Mouse (Mus musculus): ENCODE results near the gene Ier5. TPM values are rescaled to one million over a fixed set of nuclear protein-coding genes. Genes with fewer than 3 reads are reported as not detected.
A peak's percentile ranks its signal among the peaks of the same experiment; 100 is the strongest.

Gene Ier5
- polyA plus RNA-seq, 1 experiment: 9.8 TPM

- Histone ChIP-seq H3K27ac (ENCODE audit: insufficient read depth, low read depth, low read length) (no peak overlapping the region), H3K27me3 (replicated peaks; ENCODE audit: control insufficient read depth, insufficient read depth, low read length) (no peaks in the 10 kb centered on the region), H3K4me3 (ENCODE audit: insufficient read depth, low read depth, low read length) (no peak overlapping the region), H3K4me1 (ENCODE audit: control insufficient read depth, insufficient read depth, low read length) (no peaks in the 10 kb centered on the region; the same call in 1 of the 2 replicates), H3K36me3 (ENCODE audit: control insufficient read depth, insufficient read depth, low read length) (no peaks in the 10 kb centered on the region)
- no peak for DNase-seq
- TF ChIP-seq CTCF (conservative IDR thresholded peaks at IDR 0.05; ENCODE audit: insufficient read depth, insufficient read length, low read depth, low read length) (no peak), POLR2A (IDR thresholded peaks at IDR 0.05; ENCODE audit: low read depth, low read length) (no peak)
- WGBS: 91% methylated on average over 4 of the region's 4 CpGs
Measured at GRCm38 (mm10) chr1:155102631-155103030, 3.2 kb upstream of the Ier5 start.

GRCm38 (mm10) chr1:155098486-155099279 lies 753 bp downstream of the Ier5 start:
- TF ChIP-seq POLR2A (IDR thresholded peaks at IDR 0.05; ENCODE audit: low read depth, low read length): no peak
- no peak for TF ChIP-seq CTCF (conservative IDR thresholded peaks at IDR 0.05; ENCODE audit: insufficient read depth, insufficient read length, low read depth, low read length)
- Histone ChIP-seq H3K27ac (ENCODE audit: insufficient read depth, low read depth, low read length) (peak overlapping the region; percentile 72), H3K36me3 (ENCODE audit: control insufficient read depth, insufficient read depth, low read length) (no peaks in the 10 kb centered on the region), H3K27me3 (replicated peaks; ENCODE audit: control insufficient read depth, insufficient read depth, low read length) (no peaks in the 10 kb centered on the region), H3K4me1 (ENCODE audit: control insufficient read depth, insufficient read depth, low read length) (peaks cover under 1% of the 10 kb centered on the region; the same call in 1 of the 2 replicates), H3K4me3 (ENCODE audit: insufficient read depth, low read depth, low read length) (peak overlapping the region; percentile 76)
- WGBS: under 1% methylated on average over 89 of the region's 93 CpGs
- peak; percentile 56 for DNase-seq

- H3K27ac ChIP-seq (ENCODE audit: insufficient read depth, low read depth, low read length): peak overlapping the region; percentile 72
- peak overlapping the region; percentile 76 for H3K4me3 ChIP-seq (ENCODE audit: insufficient read depth, low read depth, low read length)
- H3K4me1 ChIP-seq (ENCODE audit: control insufficient read depth, insufficient read depth, low read length): peaks cover 7% of the 10 kb centered on the region
- DNase-seq: peak; percentile 51
- H3K36me3 ChIP-seq (ENCODE audit: control insufficient read depth, insufficient read depth, low read length): no peaks in the 10 kb centered on the region
- under 1% methylated on average over 33 of the region's 33 CpGs for WGBS
- no peaks in the 10 kb centered on the region for H3K27me3 ChIP-seq (replicated peaks; ENCODE audit: control insufficient read depth, insufficient read depth, low read length)
- no peak for TF ChIP-seq POLR2A (IDR thresholded peaks at IDR 0.05; ENCODE audit: low read depth, low read length)
- TF ChIP-seq CTCF (conservative IDR thresholded peaks at IDR 0.05; ENCODE audit: insufficient read depth, insufficient read length, low read depth, low read length): no peak
Measured at GRCm38 (mm10) chr1:155097931-155098485, 1.4 kb downstream of the Ier5 start.

GRCm38 (mm10) chr1:155097354-155097753 lies 2.1 kb downstream of the Ier5 start:
- no peak for TF ChIP-seq CTCF (conservative IDR thresholded peaks at IDR 0.05; ENCODE audit: insufficient read depth, insufficient read length, low read depth, low read length)
- TF ChIP-seq POLR2A (IDR thresholded peaks at IDR 0.05; ENCODE audit: low read depth, low read length): no peak
- H3K4me1 ChIP-seq (ENCODE audit: control insufficient read depth, insufficient read depth, low read length): peaks cover 12% of the 10 kb centered on the region
- H3K36me3 ChIP-seq (ENCODE audit: control insufficient read depth, insufficient read depth, low read length): no peaks in the 10 kb centered on the region
- H3K27ac ChIP-seq (ENCODE audit: insufficient read depth, low read depth, low read length): no peak overlapping the region
- 42% methylated on average over 6 of the region's 6 CpGs for WGBS
- DNase-seq: no peak
- no peaks in the 10 kb centered on the region for H3K27me3 ChIP-seq (replicated peaks; ENCODE audit: control insufficient read depth, insufficient read depth, low read length)
- peak overlapping the region; percentile 27 for H3K4me3 ChIP-seq (ENCODE audit: insufficient read depth, low read depth, low read length)

GRCm38 (mm10) chr1:155096620-155097261 lies 2.7 kb downstream of the Ier5 start:
- Histone ChIP-seq H3K36me3 (ENCODE audit: control insufficient read depth, insufficient read depth, low read length) (no peaks in the 10 kb centered on the region), H3K4me1 (ENCODE audit: control insufficient read depth, insufficient read depth, low read length) (peaks cover 17% of the 10 kb centered on the region), H3K27ac (ENCODE audit: insufficient read depth, low read depth, low read length) (no peak overlapping the region), H3K27me3 (replicated peaks; ENCODE audit: control insufficient read depth, insufficient read depth, low read length) (no peaks in the 10 kb centered on the region), H3K4me3 (ENCODE audit: insufficient read depth, low read depth, low read length) (no peak overlapping the region)
- TF ChIP-seq POLR2A (IDR thresholded peaks at IDR 0.05; ENCODE audit: low read depth, low read length): no peak
- TF ChIP-seq CTCF (conservative IDR thresholded peaks at IDR 0.05; ENCODE audit: insufficient read depth, insufficient read length, low read depth, low read length): no peak
- WGBS: 79% methylated on average over 4 of the region's 4 CpGs
- DNase-seq: no peak

GRCm38 (mm10) chr1:155093971-155094707 lies 5.3 kb downstream of the Ier5 start:
- Histone ChIP-seq H3K4me3 (ENCODE audit: insufficient read depth, low read depth, low read length) (no peak overlapping the region), H3K4me1 (ENCODE audit: control insufficient read depth, insufficient read depth, low read length) (peaks cover 21% of the 10 kb centered on the region), H3K36me3 (ENCODE audit: control insufficient read depth, insufficient read depth, low read length) (no peaks in the 10 kb centered on the region), H3K27ac (ENCODE audit: insufficient read depth, low read depth, low read length) (0 out of 2 replicates have a peak overlapping the region, but pooled peaks have one; percentile 1), H3K27me3 (replicated peaks; ENCODE audit: control insufficient read depth, insufficient read depth, low read length) (no peaks in the 10 kb centered on the region)
- no peak for TF ChIP-seq CTCF (conservative IDR thresholded peaks at IDR 0.05; ENCODE audit: insufficient read depth, insufficient read length, low read depth, low read length)
- TF ChIP-seq POLR2A (IDR thresholded peaks at IDR 0.05; ENCODE audit: low read depth, low read length): no peak
- WGBS: 40% methylated on average over 9 of the region's 9 CpGs
- peak; percentile 63 for DNase-seq
